Mouse (Mus musculus) C2C12 (cell line): ENCODE measurements around the gene Pigq.

Source experiments
- CEBPB ChIP-seq: IDR thresholded peaks from one replicate; pipeline ENCODE4 v1.6.1; 2011; ENCODE audit warnings: low read depth, mild to moderate bottlenecking, control low read depth, moderate library complexity
- CTCF ChIP-seq: IDR thresholded peaks from one replicate; pipeline ENCODE4 v1.5.1; 2011; ENCODE audit not compliant: control insufficient read depth, insufficient read depth, insufficient read length

DNA sequence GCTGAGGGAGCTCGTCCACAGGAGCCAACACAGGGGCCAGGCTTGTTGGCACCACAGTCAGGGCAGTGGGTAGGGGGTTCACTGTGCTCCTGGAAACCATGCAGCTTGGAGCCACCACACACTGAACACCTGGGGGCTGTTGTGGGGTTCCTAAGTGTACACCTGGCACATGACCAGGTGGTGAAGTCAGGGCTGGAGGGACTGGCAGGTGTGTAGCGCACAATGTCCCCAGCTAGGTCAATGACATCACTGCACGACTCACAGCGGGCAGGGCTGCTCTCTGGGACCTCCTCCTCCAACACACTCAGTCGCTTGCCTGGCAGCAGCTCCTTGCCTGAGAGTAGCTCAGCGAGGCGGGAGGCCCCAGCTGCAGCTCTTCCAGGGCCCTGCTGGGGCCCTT is 19.5 kb upstream of the Pigq start:
- TF ChIP-seq CTCF = no peak
- no peak for TF ChIP-seq CEBPB
